Mouse (Mus musculus) lung, postnatal 4 days (tissue): Measurements from ENCODE around the gene Gfpt2.
"Not testable (repeated sequence)": the region's sequence is repeated elsewhere in the genome, so short reads cannot be mapped to it uniquely, and the experiment has no call there.

Experiments used
- DNase-seq, 2 experiments: peaks; one replicate each; pipeline ENCODE4 v3.0.0; 2021

Gene Gfpt2

GRCm38 (mm10) chr11:49794342-49795144 is 565 bp downstream of the Gfpt2 start:
- DNase-seq: peak; percentile 20 to 47

GRCm38 (mm10) chr11:49798931-49799330 is 5.0 kb downstream of the Gfpt2 start:
- no peak for DNase-seq

GRCm38 (mm10) chr11:49801516-49801915 is 7.5 kb downstream of the Gfpt2 start:
- peak; percentile 19 to 57 for DNase-seq

GRCm38 (mm10) chr11:49803801-49804200 is 9.8 kb downstream of the Gfpt2 start:
- no peak for DNase-seq

GRCm38 (mm10) chr11:49806218-49806617 is 12.2 kb downstream of the Gfpt2 start:
- DNase-seq: no peak

GRCm38 (mm10) chr11:49808946-49809345 is 15.0 kb downstream of the Gfpt2 start:
- no peak for DNase-seq

GRCm38 (mm10) chr11:49810696-49811095 is 16.7 kb downstream of the Gfpt2 start:
- DNase-seq: not testable (repeated sequence)

- no peak for DNase-seq
These were observed 17.1 kb downstream of the Gfpt2 start for GRCm38 (mm10) chr11:49811099-49811541.

GRCm38 (mm10) chr11:49811879-49812278 is 17.9 kb downstream of the Gfpt2 start:
- no peak for DNase-seq

- DNase-seq: no peak
These were observed 25.0 kb downstream of the Gfpt2 start for GRCm38 (mm10) chr11:49818869-49819566.

GRCm38 (mm10) chr11:49819676-49820075 is 25.7 kb downstream of the Gfpt2 start:
- DNase-seq: no peak

GRCm38 (mm10) chr11:49820928-49821327 is 26.9 kb downstream of the Gfpt2 start:
- DNase-seq: no peak

- DNase-seq: no peak
These were observed 27.6 kb downstream of the Gfpt2 start for GRCm38 (mm10) chr11:49821546-49821945.

GRCm38 (mm10) chr11:49822337-49822736 is 28.4 kb downstream of the Gfpt2 start:
- DNase-seq: no peak

GRCm38 (mm10) chr11:49824896-49825295 is 30.9 kb downstream of the Gfpt2 start:
- peak; percentile 61 to 85 for DNase-seq

- no peak for DNase-seq
These were observed 33.3 kb downstream of the Gfpt2 start for GRCm38 (mm10) chr11:49827243-49827642.

- peak; percentile 47 to 55 for DNase-seq
These were observed 35.3 kb downstream of the Gfpt2 start for GRCm38 (mm10) chr11:49829176-49829745.

- DNase-seq: no peak
These were observed 38.0 kb downstream of the Gfpt2 start for GRCm38 (mm10) chr11:49831980-49832379.

GRCm38 (mm10) chr11:49832962-49833361 is 39.0 kb downstream of the Gfpt2 start:
- no peak for DNase-seq

GRCm38 (mm10) chr11:49834248-49834647 is 40.3 kb downstream of the Gfpt2 start:
- DNase-seq: no peak

GRCm38 (mm10) chr11:49835257-49835956 is 41.4 kb downstream of the Gfpt2 start:
- DNase-seq: no peak

GRCm38 (mm10) chr11:49837717-49838407 is 43.9 kb downstream of the Gfpt2 start:
- DNase-seq: no peak
